Mouse (Mus musculus) testis, adult 2 months (tissue): Measurements from ENCODE around the gene Anxa10.

Source experiments
- CTCF ChIP-seq: fragments of 200-500 bp; IDR thresholded peaks from 2 replicates; pipeline ENCODE4 v1.5.1; 2012; ENCODE audit warnings: low read depth, mild to moderate bottlenecking, inconsistent platforms, low read length, moderate library complexity; ENCODE audit not compliant: control insufficient read depth, insufficient read depth, insufficient replicate concordance
- POLR2A ChIP-seq: fragments of 200-500 bp; IDR thresholded peaks from 2 replicates; pipeline ENCODE4 v1.6.1; 2012; ENCODE audit warnings: low read depth, mild to moderate bottlenecking, inconsistent platforms, low read length, moderate library complexity; ENCODE audit not compliant: control insufficient read depth

- TF ChIP-seq POLR2A (no peak), CTCF (no peak)
These were observed 108.8 kb downstream of the Anxa10 start for GRCm38 (mm10) chr8:62014166-62014565.
